Mouse (Mus musculus) lung, postnatal 25 days (tissue): ENCODE results near the gene Yod1.

ENCODE experiments used
- DNase-seq: peaks from one replicate; pipeline ENCODE4 v3.0.0; 2022; ENCODE audit warnings: low spot score

The Yod1 gene

DNA sequence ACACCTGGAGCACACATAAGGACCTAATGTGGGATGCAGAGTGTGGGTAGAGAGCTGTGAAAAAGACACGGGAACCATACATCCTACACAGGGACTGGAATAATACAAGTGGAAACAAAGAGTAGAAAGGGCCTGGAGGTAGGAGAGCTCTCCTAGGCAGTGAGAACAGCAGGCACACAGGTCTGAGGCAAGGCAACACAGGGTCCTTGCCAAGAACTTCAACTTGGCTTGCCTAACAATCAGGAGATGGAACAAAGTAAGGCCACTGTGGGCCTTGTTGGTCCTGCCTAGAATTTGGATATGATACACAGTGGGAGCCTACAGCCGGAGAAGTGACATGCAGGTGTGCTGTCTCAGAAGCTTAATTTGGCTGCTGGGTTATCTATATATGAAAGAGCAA is 52.8 kb downstream of the Yod1 start:
- peak; percentile 43 for DNase-seq

DNA sequence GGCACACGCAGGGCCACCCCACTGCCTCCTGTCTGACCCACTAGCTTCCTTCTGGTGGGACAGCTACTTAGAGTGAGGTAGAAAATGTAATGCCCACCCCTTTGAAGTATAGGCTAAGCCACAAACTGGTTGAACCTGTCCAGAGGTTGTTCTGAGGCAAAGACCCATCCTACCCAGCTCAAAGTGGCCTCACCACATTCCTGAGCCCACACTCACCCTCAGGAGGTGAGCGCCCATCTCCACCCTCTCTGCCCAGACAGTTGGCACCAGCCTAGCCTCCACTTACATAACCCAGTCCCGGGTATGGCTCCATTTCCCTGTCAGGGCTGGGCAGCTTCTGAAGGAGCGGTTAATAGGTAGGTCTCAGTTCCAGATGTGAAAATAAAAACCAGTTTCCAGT is 53.4 kb downstream of the Yod1 start:
- peak; percentile 91 for DNase-seq

DNA sequence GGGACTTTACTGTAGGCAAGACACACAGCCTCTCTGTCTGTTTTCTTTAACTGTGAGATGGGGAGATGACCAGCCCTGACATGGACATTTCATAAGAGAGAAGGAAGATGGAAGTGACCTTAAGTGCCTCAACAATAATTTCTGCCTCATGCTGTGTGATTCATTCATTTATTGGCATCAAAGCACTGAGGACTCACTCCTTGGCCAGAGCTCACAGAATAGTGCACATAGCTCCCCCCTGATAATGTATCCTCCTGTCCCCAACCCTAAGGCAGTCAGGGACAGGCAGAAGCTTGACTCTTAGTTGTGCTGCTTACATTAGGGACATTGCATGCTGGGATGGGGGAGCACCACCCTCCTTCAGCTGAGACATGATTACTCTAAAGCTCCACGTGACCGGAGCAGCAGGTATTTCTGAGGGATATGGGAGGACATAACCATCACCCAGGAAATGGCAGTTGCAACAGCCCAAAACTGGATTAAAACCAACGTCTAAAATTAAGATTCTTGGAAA is 53.9 kb downstream of the Yod1 start:
- DNase-seq, result no peak
